Mouse (Mus musculus) 3T3-L1 (cell line): ENCODE measurements around the gene Gm49368.
A peak's percentile ranks its signal among the peaks of the same experiment; 100 is the strongest.
"Not testable (repeated sequence)": the region's sequence is repeated elsewhere in the genome, so short reads cannot be mapped to it uniquely, and the experiment has no call there.

Experiments
- DNase-seq: peaks from one replicate; pipeline ENCODE4 v3.0.0-alpha.2; 2015; ENCODE audit warnings: low read depth, low spot score

Gene Gm49368

GRCm38 (mm10) chr7:128062456-128062855 is at the start of gene Gm49368, which contains the start of gene Itgam:
Gene Gm49368, plus strand, starts transcription at chr7:128062683.
Gene Itgam, plus strand, starts transcription at chr7:128062640.
- no peak for DNase-seq

DNA sequence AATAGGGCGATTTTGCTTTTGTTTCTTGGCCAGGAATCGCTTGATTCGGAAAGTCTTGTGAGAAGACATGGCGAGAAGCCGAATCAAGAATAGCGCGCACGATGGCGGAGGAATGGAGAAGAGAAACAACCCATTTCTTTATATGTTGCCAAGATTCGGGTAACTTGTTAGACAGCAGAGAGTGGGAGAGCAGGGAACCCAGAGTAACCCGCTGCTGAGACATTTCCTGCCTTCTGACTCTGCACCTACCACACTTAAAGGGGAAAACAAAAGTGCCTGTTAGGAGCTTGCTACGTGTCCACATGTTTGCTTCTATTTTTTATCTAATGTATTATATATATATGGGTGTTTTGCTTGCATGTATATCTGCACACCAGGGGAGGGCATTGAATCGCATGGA is 49.4 kb upstream of the Gm49368 start:
- no peak for DNase-seq

DNA sequence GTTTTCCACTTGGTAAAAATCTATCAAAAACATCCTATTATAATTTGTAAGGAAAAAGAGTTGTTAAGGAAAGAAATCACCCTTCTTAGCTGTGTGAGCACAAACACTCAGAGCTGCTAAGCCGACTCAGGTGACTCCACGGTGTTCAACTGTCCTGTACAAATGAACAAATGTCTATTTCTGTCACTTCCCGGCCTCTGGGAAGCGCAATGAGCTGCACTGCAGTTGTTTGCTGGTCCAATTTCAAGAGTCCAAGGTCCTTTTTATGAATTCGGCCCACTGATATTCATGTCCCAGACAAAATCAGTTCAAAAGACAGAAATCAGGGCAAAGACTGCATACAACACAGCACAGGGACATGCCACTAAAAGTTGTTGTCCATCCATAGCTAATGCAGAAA is 46.3 kb upstream of the Gm49368 start:
- DNase-seq = not testable (repeated sequence)

- DNase-seq = no peak
These were observed 45.8 kb upstream of the Gm49368 start for GRCm38 (mm10) chr7:128016650-128017049.

- no peak for DNase-seq
These were observed 44.2 kb upstream of the Gm49368 start for GRCm38 (mm10) chr7:128018275-128018674.

DNA sequence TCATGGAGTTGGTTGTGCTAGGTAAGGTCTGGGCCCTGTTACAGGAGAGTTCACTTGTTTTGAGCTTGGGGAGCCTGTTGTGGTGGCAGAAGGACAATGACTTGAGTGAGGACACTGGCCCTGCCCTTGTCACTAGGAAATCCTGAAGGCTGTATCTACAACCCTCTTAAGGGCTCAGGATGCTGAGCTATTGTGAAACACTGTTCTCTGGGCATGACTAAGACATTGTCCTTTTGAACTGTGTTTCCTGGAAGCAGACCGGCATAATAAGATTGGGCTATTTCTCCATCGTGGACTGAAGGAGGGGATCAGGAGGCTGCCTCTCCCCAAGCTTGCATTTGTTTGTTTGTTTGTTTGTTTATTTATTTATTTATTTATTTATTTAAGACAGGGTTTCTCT is 43.3 kb upstream of the Gm49368 start:
- DNase-seq = peak; percentile 48

- no peak for DNase-seq
These were observed 39.5 kb upstream of the Gm49368 start for GRCm38 (mm10) chr7:128022974-128023373.

GRCm38 (mm10) chr7:128023565-128023964 is 38.9 kb upstream of the Gm49368 start:
- DNase-seq = peak; percentile 62

- DNase-seq = no peak
These were observed 38.1 kb upstream of the Gm49368 start for GRCm38 (mm10) chr7:128024364-128024763.

DNA sequence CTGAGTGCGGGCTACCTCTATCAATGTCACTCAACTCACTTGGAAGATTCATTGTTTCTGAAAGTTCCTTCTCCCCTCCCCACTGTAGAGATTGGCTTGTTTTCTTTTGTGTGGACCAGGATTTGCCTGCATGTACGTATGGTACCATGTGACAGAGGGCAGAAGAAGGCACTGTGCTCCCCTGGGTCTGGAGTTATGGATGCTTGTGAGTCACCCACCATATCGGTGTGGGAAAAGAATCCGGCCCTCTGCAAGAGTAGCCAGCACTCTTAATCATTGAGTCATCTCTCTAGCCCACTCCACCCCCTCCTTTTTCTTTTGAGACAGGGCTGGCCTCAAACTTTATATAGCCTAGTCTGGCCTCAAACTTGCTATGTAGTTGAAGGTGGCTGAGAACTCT is 37.6 kb upstream of the Gm49368 start:
- DNase-seq = peak; percentile 94

DNA sequence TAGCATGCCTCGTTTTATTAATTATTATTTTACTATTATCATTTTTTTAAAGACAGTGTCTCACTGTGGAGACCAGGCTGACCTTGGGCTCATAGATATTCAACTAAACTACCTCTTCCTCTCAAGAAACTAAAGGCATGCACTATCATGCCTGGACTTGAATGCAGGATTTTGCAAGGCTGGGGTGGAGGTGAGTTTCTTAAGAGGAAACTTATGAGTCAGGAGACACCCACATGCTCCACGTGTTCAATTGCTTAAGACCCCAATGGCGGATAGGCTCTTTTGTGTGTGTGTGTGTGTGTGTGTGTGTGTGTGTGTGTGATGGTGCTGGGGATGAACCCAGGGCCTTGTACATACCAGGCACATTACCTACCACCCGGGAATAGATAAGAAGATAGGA is 37.1 kb upstream of the Gm49368 start:
- DNase-seq = peak; percentile 56

GRCm38 (mm10) chr7:128031403-128031976 is 31.0 kb upstream of the Gm49368 start:
- no peak for DNase-seq

GRCm38 (mm10) chr7:128032290-128032988 is 30.0 kb upstream of the Gm49368 start:
- no peak for DNase-seq

DNA sequence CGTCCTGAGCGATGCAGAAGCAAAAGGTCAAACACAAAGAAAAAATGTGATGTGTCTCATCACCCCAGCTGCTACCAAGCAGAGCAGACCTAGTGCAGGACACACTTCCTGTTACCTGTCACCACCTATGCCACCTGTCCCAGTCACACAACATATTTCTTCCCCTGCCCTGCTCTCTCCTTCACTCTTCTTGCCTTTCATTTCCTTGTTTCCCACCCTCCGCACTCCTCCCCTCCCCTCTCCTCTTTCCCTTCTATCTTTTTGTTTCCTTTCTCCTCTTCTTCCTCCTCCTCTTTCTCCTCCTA is 29.5 kb upstream of the Gm49368 start:
- no peak for DNase-seq

DNA sequence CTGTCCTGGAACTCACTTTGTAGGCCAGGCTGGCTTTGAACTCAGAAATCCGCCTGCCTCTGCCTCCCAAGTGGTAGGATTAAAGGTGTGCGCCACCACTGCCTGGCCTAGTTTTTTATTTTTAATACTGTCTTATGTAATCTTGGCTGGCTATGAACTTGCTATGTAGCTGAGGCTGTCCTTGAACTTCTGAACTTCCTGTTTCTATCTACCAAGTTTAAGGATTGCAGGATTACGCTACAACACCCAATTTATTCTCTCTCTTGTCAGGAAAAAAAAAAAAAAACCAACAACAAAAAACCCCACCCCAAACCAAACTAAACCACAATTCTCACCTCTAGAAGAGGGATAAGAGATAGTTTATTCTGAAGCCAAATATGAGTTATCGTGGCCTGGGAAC is 28.9 kb upstream of the Gm49368 start:
- no peak for DNase-seq

GRCm38 (mm10) chr7:128042161-128042820 is 20.2 kb upstream of the Gm49368 start:
- not testable (repeated sequence) for DNase-seq

DNA sequence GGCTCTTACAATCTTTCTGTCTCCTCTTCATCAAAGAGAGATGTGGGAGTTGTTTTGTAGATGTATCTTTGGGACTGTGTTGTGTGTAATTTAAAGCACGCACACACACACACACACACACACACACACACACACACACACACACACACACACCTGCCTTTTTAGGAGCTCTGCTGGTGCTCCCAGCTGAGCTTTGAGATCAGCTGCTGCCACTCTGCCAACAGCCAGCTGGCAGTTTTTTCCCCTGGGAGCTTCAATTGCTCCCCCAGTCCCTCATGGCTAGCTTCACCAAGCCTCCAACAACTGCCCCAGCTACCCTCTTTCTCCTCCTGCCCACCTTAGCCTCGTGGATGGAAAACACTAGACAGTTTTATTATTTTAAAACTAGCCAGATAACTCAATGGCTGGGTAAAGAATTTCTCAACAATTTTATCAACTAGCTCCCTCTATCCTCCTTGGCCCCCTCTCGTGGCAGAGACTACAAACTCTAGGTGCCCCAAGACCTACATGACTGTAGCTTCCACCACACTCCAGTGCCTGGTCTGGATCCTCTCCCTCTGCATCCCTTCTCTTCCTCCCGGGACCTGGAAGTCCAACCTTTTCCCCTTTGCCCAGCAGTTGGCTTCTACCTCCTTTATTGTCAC is 18.2 kb upstream of the Gm49368 start:
- no peak for DNase-seq

- no peak for DNase-seq
These were observed 16.8 kb upstream of the Gm49368 start for GRCm38 (mm10) chr7:128045640-128046039.

GRCm38 (mm10) chr7:128048819-128049218 is 13.7 kb upstream of the Gm49368 start:
- DNase-seq = no peak

DNA sequence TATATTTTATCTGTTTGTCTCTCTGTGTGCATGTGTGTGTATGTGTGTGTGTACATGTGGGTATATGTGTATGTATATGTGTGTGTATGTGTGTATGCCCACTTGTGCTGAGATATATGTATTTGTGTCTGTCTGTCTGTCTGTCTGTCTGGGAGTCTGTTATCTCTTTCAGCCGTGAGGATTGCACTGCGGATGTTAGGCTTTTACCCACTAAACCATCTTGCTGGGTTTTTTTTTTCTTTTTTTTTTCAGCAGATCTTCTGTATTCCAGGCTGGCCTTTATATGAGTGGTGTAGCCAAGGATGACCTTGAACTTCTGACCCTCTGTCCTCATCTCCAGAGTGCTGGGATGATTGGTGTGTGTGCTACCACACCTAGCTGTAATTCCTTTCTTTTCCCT is 13.2 kb upstream of the Gm49368 start:
- no peak for DNase-seq

- peak; percentile 67 for DNase-seq
These were observed 11.7 kb upstream of the Gm49368 start for GRCm38 (mm10) chr7:128050739-128051138.

GRCm38 (mm10) chr7:128053061-128053460 is 9.4 kb upstream of the Gm49368 start:
- DNase-seq = no peak
